In genomic region chr7:24470356-24470755, GRCm38 (mm10) we compare ENCODE assay signal across 18 mouse cellular contexts. TPM values are rescaled to one million over a fixed set of nuclear protein-coding genes. Genes with fewer than 3 reads are reported as not detected.
DNase-seq lines count a peak whose midpoint lies in the region; ATAC-seq and TF ChIP-seq lines count a peak whose summit lies in the region.
"Had no signal": no experiment of that assay in that cellular context is flagged by ENCODE, and none has a peak within 500 bp of the region (broad histone marks: within the 10 kb centered on the region; RNA-seq: fewer than 3 reads in every experiment).

No protein-coding gene starts in this region.

- no peak overlapping the region for H3K9ac ChIP-seq in lung, postnatal 0 days (replicated peaks; ENCODE audit: low read depth)
- H3K9ac ChIP-seq in hindbrain, embryonic 12.5 days = no peak overlapping the region
- H3K9ac ChIP-seq: embryonic facial prominence, embryonic 15.5 days; liver, embryonic 15.5 days; midbrain, embryonic 12.5 days had no signal

- H3K4me2 ChIP-seq in lung, postnatal 0 days (replicated peaks; ENCODE audit: low read depth, low read length) = no peak overlapping the region
- no peak overlapping the region for H3K4me2 ChIP-seq in hindbrain, embryonic 12.5 days (replicated peaks)
- H3K4me2 ChIP-seq: embryonic facial prominence, embryonic 15.5 days; liver, embryonic 15.5 days; midbrain, embryonic 12.5 days had no signal

- no peaks in the 10 kb centered on the region for H3K9me3 ChIP-seq in lung, postnatal 0 days (ENCODE audit: low read length)
- H3K9me3 ChIP-seq in hindbrain, embryonic 12.5 days (replicated peaks) = no peaks in the 10 kb centered on the region
- H3K9me3 ChIP-seq: liver, embryonic 15.5 days; midbrain, embryonic 12.5 days had no signal

- 0 out of 2 replicates have a peak, but pooled peaks have one; percentile 31 for ATAC-seq in lung, postnatal 0 days
- no peak for ATAC-seq in hindbrain, embryonic 12.5 days (ENCODE audit: low FRiP score)
- ATAC-seq: forebrain, embryonic 16.5 days had no signal

- H3K27ac ChIP-seq in lung, postnatal 0 days (ENCODE audit: low read length) = no peak overlapping the region
- no peak overlapping the region for H3K27ac ChIP-seq in hindbrain, embryonic 12.5 days
- H3K27ac ChIP-seq: embryonic facial prominence, embryonic 15.5 days; liver, embryonic 15.5 days; midbrain, embryonic 12.5 days had no signal

- H3K4me1 ChIP-seq in lung, postnatal 0 days (ENCODE audit: insufficient read depth, low read depth, low read length) = no peaks in the 10 kb centered on the region
- H3K4me1 ChIP-seq in hindbrain, embryonic 12.5 days = 0 out of 2 replicates have a peak, but pooled peaks cover 4% of the 10 kb centered on the region

- no peak overlapping the region for H3K4me3 ChIP-seq in lung, postnatal 0 days (ENCODE audit: low read depth, low read length)
- H3K4me3 ChIP-seq in hindbrain, embryonic 12.5 days = no peak overlapping the region
- H3K4me3 ChIP-seq: embryonic facial prominence, embryonic 15.5 days; liver, embryonic 15.5 days; midbrain, embryonic 12.5 days had no signal

- no peak for TF ChIP-seq EP300 in lung, postnatal 0 days (IDR thresholded peaks at IDR 0.05)

- TF ChIP-seq CTCF in lung, postnatal 0 days (IDR thresholded peaks at IDR 0.05) = no peak

- no peaks in the 10 kb centered on the region for H3K27me3 ChIP-seq in lung, postnatal 0 days (replicated peaks; ENCODE audit: insufficient read depth, low read length)
- H3K27me3 ChIP-seq in hindbrain, embryonic 12.5 days = peaks cover 4% of the 10 kb centered on the region; the same call in 1 of the 2 replicates
- H3K27me3 ChIP-seq: embryonic facial prominence, embryonic 15.5 days; liver, embryonic 15.5 days; midbrain, embryonic 12.5 days had no signal

- peaks cover 9% of the 10 kb centered on the region; the same call in 1 of the 2 replicates for H3K36me3 ChIP-seq in lung, postnatal 0 days (ENCODE audit: insufficient read depth, low read length)
- no peaks in the 10 kb centered on the region for H3K36me3 ChIP-seq in hindbrain, embryonic 12.5 days
- H3K36me3 ChIP-seq: embryonic facial prominence, embryonic 15.5 days; midbrain, embryonic 12.5 days had no signal

- peak; percentile 50 for DNase-seq in lung, postnatal 0 days (ENCODE audit: low spot score)
- DNase-seq in lung, postnatal 4 days = no peak
- peak; percentile 94 for DNase-seq in NIH3T3 (ENCODE audit: low read depth)
- DNase-seq in adrenal gland, postnatal 10 days = peak; percentile 71
- DNase-seq in fibroblast of lung, adult 2 months (ENCODE audit: low read depth) = peak; percentile 93
- DNase-seq in heart, adult 11 months = no peak
- DNase-seq: kidney, postnatal 25 days; retina, postnatal 1 day had no signal

- 88% methylated on average over 7 of the region's 7 CpGs for WGBS in lung, postnatal 0 days
- 96% methylated on average over 7 of the region's 7 CpGs for WGBS in hindbrain, embryonic 12.5 days

RNA-seq across cellular contexts. Expression of gene Plaur, which starts 8.1 kb away (rescaled TPM):
- polyA plus RNA-seq in lung, postnatal 0 days (2015; fragmentation: Nextera tagmentation; extraction: Ambion mirVana) = 65.8 and 72.0 TPM in 2 replicates
- 1 to 10 TPM; 6.7 to 9.4 TPM for total RNA-seq in adrenal gland, postnatal 10 days (2021)
- 0.59 and 0.95 TPM in 2 replicates for polyA plus RNA-seq in hindbrain, embryonic 12.5 days (2016; fragmentation: Nextera tagmentation; extraction: Ambion mirVana)
- polyA plus RNA-seq: testis, adult 2 months had no signal

RNA-seq across cellular contexts. Expression of gene Cadm4, which starts 11.5 kb away (rescaled TPM):
- polyA plus RNA-seq in lung, postnatal 0 days (2015; fragmentation: Nextera tagmentation; extraction: Ambion mirVana) = 1.7 and 1.9 TPM in 2 replicates
- 1 to 10 TPM; 6.4 to 8.6 TPM for total RNA-seq in adrenal gland, postnatal 10 days (2021)
- 41.3 and 42.3 TPM in 2 replicates for polyA plus RNA-seq in hindbrain, embryonic 12.5 days (2016; fragmentation: Nextera tagmentation; extraction: Ambion mirVana)

RNA-seq across cellular contexts. Expression of gene Irgc1, which starts 18.3 kb away (rescaled TPM):
- polyA plus RNA-seq in lung, postnatal 0 days (2015; fragmentation: Nextera tagmentation; extraction: Ambion mirVana) = 0.24 and 0.29 TPM in 2 replicates
- total RNA-seq in adrenal gland, postnatal 10 days (2021) = under 1 TPM in 1 of 2 experiments, not detected in 1; 0.27 TPM
- not detected in 2 replicates for polyA plus RNA-seq in hindbrain, embryonic 12.5 days (2016; fragmentation: Nextera tagmentation; extraction: Ambion mirVana)
- total RNA-seq: layer of hippocampus, postnatal 25 days had no signal
- polyA plus RNA-seq: embryonic facial prominence, embryonic 15.5 days; forebrain, embryonic 16.5 days; limb, embryonic 11.5 days; midbrain, embryonic 12.5 days; neural tube, embryonic 11.5 days had no signal

RNA-seq across cellular contexts. Expression of gene Zfp428, which starts 36.5 kb away (rescaled TPM):
- 13.1 and 17.0 TPM in 2 replicates for polyA plus RNA-seq in lung, postnatal 0 days (2015; fragmentation: Nextera tagmentation; extraction: Ambion mirVana)
- 1 to 10 TPM; 6.0 to 9.1 TPM for total RNA-seq in adrenal gland, postnatal 10 days (2021)
- polyA plus RNA-seq in hindbrain, embryonic 12.5 days (2016; fragmentation: Nextera tagmentation; extraction: Ambion mirVana) = 155 and 160 TPM in 2 replicates

RNA-seq across cellular contexts. Expression of gene AC161166.1, which starts 41.9 kb away (rescaled TPM):
- 0.06 and 0.10 TPM in 2 replicates for polyA plus RNA-seq in lung, postnatal 0 days (2015; fragmentation: Nextera tagmentation; extraction: Ambion mirVana)
- total RNA-seq in adrenal gland, postnatal 10 days (2021) = not detected
- 1.9 TPM in 2 replicates for polyA plus RNA-seq in hindbrain, embryonic 12.5 days (2016; fragmentation: Nextera tagmentation; extraction: Ambion mirVana)
- total RNA-seq: layer of hippocampus, postnatal 25 days had no signal
- polyA plus RNA-seq: liver, embryonic 15.5 days; spleen, adult 2 months had no signal

Comparison
In these comparisons a context has a peak if more than half of its experiments do, and no peak if none do; other contexts are left out.
1. DNase-seq: peak in lung, postnatal 0 days (single experiment), NIH3T3 (single experiment), adrenal gland, postnatal 10 days (single experiment) and fibroblast of lung, adult 2 months (single experiment); none in lung, postnatal 4 days (0 of 2) and heart, adult 11 months (single experiment).
2. RNA of gene Plaur, which starts 8.1 kb away (polyA plus RNA-seq): 65.8 to 72.0 TPM in lung, postnatal 0 days; 0.59 to 0.95 TPM in hindbrain, embryonic 12.5 days; every median in the first group is over 10 times any median in the second.
3. RNA of gene Cadm4, which starts 11.5 kb away (polyA plus RNA-seq): 41.3 to 42.3 TPM in hindbrain, embryonic 12.5 days; 1.7 to 1.9 TPM in lung, postnatal 0 days; every median in the first group is over 10 times any median in the second.